Mouse (Mus musculus) adipocyte (in vitro differentiated cells): ENCODE results near the gene Tmem214.

Source experiments
- DNase-seq: peaks from one replicate; pipeline ENCODE4 v3.0.0-alpha.2; 2016; ENCODE audit warnings: low spot score

The Tmem214 gene

GRCm38 (mm10) chr5:30867712-30868111 lies at the start of gene Tmem214:
Tmem214 (plus strand) TSS chr5:30868012.
- no peak for DNase-seq

DNA sequence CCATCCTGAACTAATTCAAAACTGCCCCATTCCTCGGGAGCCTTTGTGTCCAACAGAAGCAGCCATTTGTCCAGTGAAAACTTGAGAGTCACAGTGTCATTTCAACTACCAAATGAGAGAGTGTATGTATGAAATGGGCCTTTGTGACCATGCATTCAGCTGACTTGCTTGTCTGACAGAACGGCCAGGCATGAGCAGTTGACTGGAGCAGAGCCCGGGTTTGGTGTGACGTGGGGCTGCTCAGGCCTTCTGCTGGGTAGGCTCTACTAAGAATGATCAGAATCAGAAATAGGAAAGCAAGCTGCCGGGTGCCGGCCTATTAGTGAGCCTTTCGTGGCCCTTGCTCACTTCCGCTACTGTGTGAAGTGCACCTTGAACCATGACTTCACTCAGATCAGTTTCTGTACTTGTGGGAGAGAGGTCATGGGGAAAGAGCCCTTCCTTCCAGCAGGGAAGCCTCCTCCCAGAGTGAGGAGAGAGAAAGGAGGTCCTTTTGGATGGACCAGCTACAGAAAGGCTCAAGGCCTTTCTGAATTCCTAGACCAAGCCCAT lies 49.0 kb upstream of the Tmem214 start:
- DNase-seq, result no peak

- peak; percentile 30 for DNase-seq
Measured at GRCm38 (mm10) chr5:30822689-30823088, 45.1 kb upstream of the Tmem214 start.

- DNase-seq, result no peak
Measured at GRCm38 (mm10) chr5:30823091-30823490, 44.7 kb upstream of the Tmem214 start.

- no peak for DNase-seq
Measured at GRCm38 (mm10) chr5:30824124-30824988, 43.5 kb upstream of the Tmem214 start.

DNA sequence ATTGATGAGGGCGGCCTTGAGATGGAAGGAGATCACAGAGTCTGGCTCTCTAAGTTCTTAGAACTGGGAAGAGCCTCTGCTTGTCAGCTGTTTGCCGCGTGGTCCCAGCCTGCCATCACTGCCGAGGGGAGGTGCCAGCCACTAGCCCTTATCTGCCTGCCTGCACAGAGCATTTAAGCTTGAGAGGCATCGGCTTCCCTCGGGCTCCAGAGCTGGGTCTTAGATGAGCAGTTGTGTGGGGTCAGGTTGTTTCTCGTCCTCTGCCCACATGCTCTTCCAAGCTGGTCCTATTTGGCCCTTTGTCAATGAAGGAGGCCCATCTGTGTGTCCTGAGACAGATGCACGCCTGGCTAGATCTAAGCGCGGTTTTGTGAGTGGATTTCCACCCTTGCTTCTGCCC lies 42.6 kb upstream of the Tmem214 start:
- DNase-seq, result no peak

DNA sequence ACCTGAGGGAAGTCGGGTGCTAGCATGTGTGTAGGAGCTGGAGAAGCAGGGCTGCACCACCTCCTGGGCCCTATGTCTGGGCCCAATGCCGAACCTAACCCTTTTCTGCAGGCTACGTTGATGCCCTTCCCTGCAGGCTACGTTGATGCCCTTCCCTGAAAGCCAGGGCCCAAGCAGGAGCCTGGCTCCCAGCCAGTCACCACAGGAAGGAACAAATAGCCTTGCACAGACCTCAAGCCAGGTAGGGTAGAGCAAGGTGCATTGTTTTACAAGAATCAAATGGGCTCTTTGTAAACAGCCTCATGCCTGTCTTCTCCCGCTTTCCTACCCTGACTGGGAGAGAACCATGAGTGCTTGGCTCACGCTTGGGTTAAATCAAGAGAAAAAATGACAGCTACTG lies 42.0 kb upstream of the Tmem214 start:
- DNase-seq, result no peak

DNA sequence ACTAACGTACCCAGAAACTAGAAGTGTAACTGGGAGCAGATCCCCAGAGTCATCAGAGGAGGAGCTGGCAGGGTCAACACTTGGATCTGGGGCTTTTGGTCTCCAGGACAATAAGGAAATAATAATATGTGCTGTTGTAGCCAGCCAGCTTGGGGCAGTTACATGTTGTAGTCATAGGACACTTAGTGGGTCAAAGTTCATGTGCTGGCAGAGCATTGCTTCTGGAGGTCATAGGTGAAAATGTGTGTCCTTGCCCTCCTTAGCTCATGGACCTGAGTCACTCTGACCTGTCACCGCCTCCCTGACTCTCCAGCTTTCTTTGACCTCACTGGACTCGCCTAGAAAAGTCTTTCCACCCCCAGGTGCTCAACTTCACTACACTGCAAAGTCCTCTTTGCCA lies 34.4 kb upstream of the Tmem214 start:
- DNase-seq, result peak; percentile 41

- no peak for DNase-seq
Measured at GRCm38 (mm10) chr5:30839731-30840130, 28.1 kb upstream of the Tmem214 start.

DNA sequence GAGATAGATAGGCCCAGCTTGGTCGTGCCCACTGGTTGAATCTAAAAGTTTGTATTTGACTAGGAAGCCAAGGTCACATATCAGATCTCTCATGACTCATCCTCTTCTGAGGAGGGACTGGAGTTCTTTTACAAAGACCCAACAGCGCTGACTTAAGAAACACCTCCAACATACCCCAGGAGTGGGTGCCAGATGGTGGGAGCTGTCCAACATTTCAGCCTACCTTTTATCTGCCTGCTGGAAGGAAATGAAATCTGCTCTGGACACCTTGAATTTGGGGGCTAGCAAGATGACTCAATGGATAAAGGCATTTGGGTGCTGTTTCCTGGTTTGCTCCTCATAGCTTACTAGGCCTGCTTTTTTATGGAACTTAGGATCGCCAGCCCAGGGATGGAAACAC lies 25.9 kb upstream of the Tmem214 start:
- no peak for DNase-seq

- DNase-seq, result no peak
Measured at GRCm38 (mm10) chr5:30849891-30850555, 17.8 kb upstream of the Tmem214 start.

DNA sequence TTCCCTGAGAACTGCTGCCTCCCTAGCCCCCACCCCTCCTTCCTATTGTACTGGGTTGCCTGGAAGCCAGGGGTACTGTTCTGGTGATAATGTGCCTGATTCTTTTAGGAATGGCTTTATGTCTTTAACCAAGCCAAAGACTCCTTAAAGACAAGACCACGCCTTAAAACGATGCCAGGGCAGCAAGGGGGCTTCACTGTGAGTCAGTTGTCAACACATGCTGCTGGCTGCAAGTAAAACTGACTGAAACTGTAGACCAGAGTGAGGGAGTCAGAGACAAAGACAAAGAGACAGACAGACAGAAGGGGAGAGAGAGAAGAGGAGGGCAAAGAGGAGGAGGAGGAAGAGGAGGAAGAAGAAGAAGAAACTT lies 17.3 kb upstream of the Tmem214 start:
- DNase-seq, result no peak

DNA sequence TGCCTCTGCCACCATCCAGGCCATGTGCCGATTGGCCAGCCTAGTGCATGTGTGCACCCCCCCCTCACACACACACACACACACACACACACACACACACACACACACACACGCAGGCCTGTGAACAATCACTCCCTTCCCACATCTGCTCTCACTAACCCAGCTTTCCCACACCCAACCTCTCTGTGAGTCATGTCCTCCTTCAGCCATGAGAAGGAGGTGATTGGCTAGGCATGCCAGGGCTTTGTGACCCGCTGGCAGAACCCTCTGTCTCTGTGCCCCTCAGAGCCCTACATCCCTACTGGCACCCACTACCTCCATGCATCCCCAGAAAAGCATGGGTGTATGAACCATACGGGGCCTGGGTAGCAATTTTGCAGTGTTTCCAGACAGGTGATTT lies 14.3 kb upstream of the Tmem214 start:
- no peak for DNase-seq

GRCm38 (mm10) chr5:30855674-30856073 lies 12.1 kb upstream of the Tmem214 start:
- DNase-seq, result peak; percentile 28

- DNase-seq, result no peak
Measured at GRCm38 (mm10) chr5:30856124-30856523, 11.7 kb upstream of the Tmem214 start.

GRCm38 (mm10) chr5:30863852-30864251 lies 4.0 kb upstream of the Tmem214 start:
- DNase-seq, result no peak

- no peak for DNase-seq
Measured at GRCm38 (mm10) chr5:30864322-30864721, 3.5 kb upstream of the Tmem214 start.

DNA sequence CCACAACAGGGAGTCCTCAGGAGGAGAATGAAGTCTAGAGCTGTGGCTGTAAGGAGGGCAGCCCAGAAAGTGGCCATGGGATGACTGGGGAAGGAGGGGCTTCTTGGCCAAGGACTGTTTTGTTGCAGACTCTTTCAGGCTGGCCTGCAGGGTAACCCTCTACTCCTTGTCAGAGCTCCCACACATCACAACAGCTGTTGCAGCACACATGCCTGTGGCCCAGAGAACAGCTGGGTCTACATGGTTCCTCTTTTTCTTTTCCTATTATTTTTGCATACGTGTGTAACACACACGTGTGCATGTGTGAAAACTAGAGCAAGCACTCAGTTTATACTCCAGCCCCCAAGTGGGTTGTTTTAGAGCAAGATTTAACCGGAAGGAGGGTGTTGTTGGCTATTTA lies 941 bp upstream of the Tmem214 start:
- DNase-seq, result no peak

DNA sequence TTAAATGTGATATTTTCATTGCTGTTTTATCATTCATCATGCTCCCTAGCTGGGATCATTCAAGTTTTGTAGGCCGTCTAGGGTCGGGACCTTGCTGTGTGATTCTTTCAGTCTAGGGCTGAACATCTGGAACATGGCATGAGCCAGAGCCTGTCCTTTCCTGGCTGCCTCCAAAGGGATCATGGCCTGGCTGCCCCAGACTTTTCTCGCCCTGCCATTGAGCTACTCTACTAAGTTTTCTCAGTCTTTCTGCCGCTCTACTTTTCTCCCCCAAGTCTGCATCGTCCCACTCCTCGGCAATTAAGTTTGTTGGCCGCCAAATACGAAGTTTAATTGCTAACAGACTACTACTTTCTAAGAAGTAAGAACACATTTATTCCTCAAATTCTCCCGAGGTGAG lies 1.2 kb downstream of the Tmem214 start:
- DNase-seq, result peak; percentile 50

DNA sequence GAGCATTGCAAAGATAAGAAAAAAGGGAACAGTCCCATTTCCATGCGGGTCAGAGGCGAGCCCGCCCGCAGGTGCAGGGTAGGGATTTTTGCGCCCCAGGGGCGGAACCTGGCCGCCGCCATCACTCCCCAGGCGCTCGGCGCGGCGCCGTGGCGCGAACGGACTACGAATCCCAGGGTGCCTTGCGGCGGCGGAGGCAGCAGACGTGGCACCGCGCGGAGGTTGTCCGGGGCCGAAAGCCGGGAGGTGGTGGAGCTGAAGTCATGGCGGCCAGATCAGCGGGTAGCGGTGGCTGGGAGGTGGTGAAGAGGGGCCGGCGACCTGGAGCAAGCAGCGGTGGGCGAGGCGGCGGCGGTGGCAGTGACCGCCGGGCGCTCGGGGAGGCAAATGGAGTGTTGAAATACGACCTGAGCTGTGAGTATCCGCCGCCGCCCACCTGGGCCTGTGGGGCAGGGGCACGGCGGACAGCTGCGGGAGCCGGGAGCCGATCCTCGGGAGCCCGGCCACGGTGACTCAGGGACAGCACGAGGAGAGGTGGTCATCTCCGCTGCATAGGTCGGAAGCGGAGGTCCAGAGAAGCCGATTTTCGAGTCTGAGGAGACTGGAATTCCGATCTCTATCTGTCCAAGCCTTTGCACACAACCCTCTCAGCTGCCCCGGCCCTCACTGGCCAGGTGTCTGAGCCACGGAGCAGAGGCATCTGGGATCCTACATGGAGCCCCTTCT lies 1.8 kb downstream of the Tmem214 start:
- peak; percentile 82 for DNase-seq

DNA sequence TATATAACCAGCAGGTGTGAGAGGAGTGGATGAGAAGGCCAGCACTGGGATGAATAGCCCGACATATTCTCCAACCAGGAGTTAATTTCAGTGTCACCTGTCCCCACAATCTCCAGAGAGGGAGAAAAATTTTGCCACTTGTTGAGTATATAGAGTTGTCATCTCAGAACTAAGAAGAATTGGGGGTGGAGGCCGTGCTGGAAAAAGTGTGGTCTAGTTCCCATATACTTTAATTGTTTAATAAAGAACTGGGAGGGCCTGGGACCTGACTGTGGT lies 2.3 kb downstream of the Tmem214 start:
- no peak for DNase-seq

- DNase-seq, result no peak
Measured at GRCm38 (mm10) chr5:30872574-30872973, 4.8 kb downstream of the Tmem214 start.

DNA sequence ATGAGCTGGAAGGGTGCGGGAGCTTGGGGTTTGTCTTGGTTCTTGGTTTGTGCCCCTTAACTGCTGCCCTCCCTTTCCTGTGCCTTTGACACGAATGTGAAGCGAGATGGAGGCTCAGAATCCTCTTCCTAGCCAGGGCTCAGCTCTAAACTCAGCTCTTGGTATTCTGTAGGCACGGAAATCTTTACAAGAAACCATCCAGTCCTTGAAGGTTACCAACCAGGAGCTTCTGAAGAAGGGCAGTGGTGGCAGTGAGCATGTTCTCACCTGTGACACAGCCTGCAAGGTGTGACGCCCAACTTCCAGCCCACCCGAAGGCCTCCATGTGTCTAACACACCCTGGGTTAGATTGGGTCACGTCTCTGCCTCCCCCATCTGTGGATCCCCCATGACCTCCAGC lies 6.6 kb downstream of the Tmem214 start:
- no peak for DNase-seq
